Mouse (Mus musculus): Measurements from ENCODE around the gene Tmem200b. TPM values are rescaled to one million over a fixed set of nuclear protein-coding genes. Genes with fewer than 3 reads are reported as not detected.

The Tmem200b gene
- polyA plus RNA-seq, 1 experiment: not detected

GRCm38 (mm10) chr4:131922404-131922803 lies 833 bp downstream of the Tmem200b start:
- Histone ChIP-seq H3K9me3 (replicated peaks; ENCODE audit: control insufficient read depth, insufficient read depth, low read length, poor library complexity, severe bottlenecking) (no peaks in the 10 kb centered on the region), H3K4me3 (ENCODE audit: low read depth, low read length) (peak overlapping the region; percentile 58), H3K4me1 (ENCODE audit: control insufficient read depth, insufficient read depth, low read length) (no peaks in the 10 kb centered on the region), H3K27me3 (ENCODE audit: control insufficient read depth, insufficient read depth, low read length, poor library complexity, severe bottlenecking) (peaks cover 11% of the 10 kb centered on the region), H3K36me3 (ENCODE audit: control insufficient read depth, insufficient read depth, low read length, poor library complexity, severe bottlenecking) (no peaks in the 10 kb centered on the region), H3K27ac (ENCODE audit: insufficient read depth, low read length) (no peak overlapping the region), H3K9ac (ENCODE audit: low read depth, poor library complexity, severe bottlenecking) (peak overlapping the region; percentile 66)
- no peak for TF ChIP-seq EP300 (IDR thresholded peaks at IDR 0.05; ENCODE audit: insufficient read depth, low read depth, low read length)
- TF ChIP-seq POLR2A (IDR thresholded peaks at IDR 0.05; ENCODE audit: insufficient read depth, low read length): no peak
- TF ChIP-seq CTCF (IDR thresholded peaks at IDR 0.05; ENCODE audit: low read depth, low read length): no peak

GRCm38 (mm10) chr4:131924096-131924810 lies 2.7 kb downstream of the Tmem200b start:
- H3K27ac ChIP-seq (ENCODE audit: insufficient read depth, low read length): no peak overlapping the region
- no peak overlapping the region for H3K9ac ChIP-seq (ENCODE audit: low read depth, poor library complexity, severe bottlenecking)
- H3K4me1 ChIP-seq (ENCODE audit: control insufficient read depth, insufficient read depth, low read length): no peaks in the 10 kb centered on the region
- H3K36me3 ChIP-seq (ENCODE audit: control insufficient read depth, insufficient read depth, low read length, poor library complexity, severe bottlenecking): no peaks in the 10 kb centered on the region
- TF ChIP-seq EP300 (IDR thresholded peaks at IDR 0.05; ENCODE audit: insufficient read depth, low read depth, low read length): no peak
- TF ChIP-seq POLR2A (IDR thresholded peaks at IDR 0.05; ENCODE audit: insufficient read depth, low read length): no peak
- TF ChIP-seq CTCF (IDR thresholded peaks at IDR 0.05; ENCODE audit: low read depth, low read length): no peak
- no peaks in the 10 kb centered on the region for H3K9me3 ChIP-seq (replicated peaks; ENCODE audit: control insufficient read depth, insufficient read depth, low read length, poor library complexity, severe bottlenecking)
- H3K27me3 ChIP-seq (ENCODE audit: control insufficient read depth, insufficient read depth, low read length, poor library complexity, severe bottlenecking): peaks cover 11% of the 10 kb centered on the region
- no peak overlapping the region for H3K4me3 ChIP-seq (ENCODE audit: low read depth, low read length)

- Histone ChIP-seq H3K36me3 (ENCODE audit: control insufficient read depth, insufficient read depth, low read length, poor library complexity, severe bottlenecking) (no peaks in the 10 kb centered on the region), H3K27me3 (ENCODE audit: control insufficient read depth, insufficient read depth, low read length, poor library complexity, severe bottlenecking) (no peaks in the 10 kb centered on the region), H3K27ac (ENCODE audit: insufficient read depth, low read length) (no peak overlapping the region), H3K9me3 (replicated peaks; ENCODE audit: control insufficient read depth, insufficient read depth, low read length, poor library complexity, severe bottlenecking) (no peaks in the 10 kb centered on the region), H3K4me1 (ENCODE audit: control insufficient read depth, insufficient read depth, low read length) (no peaks in the 10 kb centered on the region), H3K4me3 (ENCODE audit: low read depth, low read length) (no peak overlapping the region), H3K9ac (ENCODE audit: low read depth, poor library complexity, severe bottlenecking) (no peak overlapping the region)
- no peak for TF ChIP-seq CTCF (IDR thresholded peaks at IDR 0.05; ENCODE audit: low read depth, low read length)
- TF ChIP-seq EP300 (IDR thresholded peaks at IDR 0.05; ENCODE audit: insufficient read depth, low read depth, low read length): no peak
- no peak for TF ChIP-seq POLR2A (IDR thresholded peaks at IDR 0.05; ENCODE audit: insufficient read depth, low read length)
These were observed 7.6 kb downstream of the Tmem200b start for GRCm38 (mm10) chr4:131929146-131929545.

GRCm38 (mm10) chr4:131939459-131939858 lies 17.9 kb downstream of the Tmem200b start:
- Histone ChIP-seq H3K4me1 (ENCODE audit: control insufficient read depth, insufficient read depth, low read length) (peaks cover 3% of the 10 kb centered on the region), H3K27me3 (ENCODE audit: control insufficient read depth, insufficient read depth, low read length, poor library complexity, severe bottlenecking) (no peaks in the 10 kb centered on the region), H3K9ac (ENCODE audit: low read depth, poor library complexity, severe bottlenecking) (no peak overlapping the region), H3K4me3 (ENCODE audit: low read depth, low read length) (no peak overlapping the region), H3K9me3 (replicated peaks; ENCODE audit: control insufficient read depth, insufficient read depth, low read length, poor library complexity, severe bottlenecking) (no peaks in the 10 kb centered on the region), H3K36me3 (ENCODE audit: control insufficient read depth, insufficient read depth, low read length, poor library complexity, severe bottlenecking) (no peaks in the 10 kb centered on the region), H3K27ac (ENCODE audit: insufficient read depth, low read length) (no peak overlapping the region)
- TF ChIP-seq POLR2A (IDR thresholded peaks at IDR 0.05; ENCODE audit: insufficient read depth, low read length) (no peak), EP300 (IDR thresholded peaks at IDR 0.05; ENCODE audit: insufficient read depth, low read depth, low read length) (no peak), CTCF (IDR thresholded peaks at IDR 0.05; ENCODE audit: low read depth, low read length) (no peak)

- Histone ChIP-seq H3K9me3 (replicated peaks; ENCODE audit: control insufficient read depth, insufficient read depth, low read length, poor library complexity, severe bottlenecking) (no peaks in the 10 kb centered on the region), H3K36me3 (ENCODE audit: control insufficient read depth, insufficient read depth, low read length, poor library complexity, severe bottlenecking) (no peaks in the 10 kb centered on the region), H3K9ac (ENCODE audit: low read depth, poor library complexity, severe bottlenecking) (no peak overlapping the region), H3K4me3 (ENCODE audit: low read depth, low read length) (no peak overlapping the region), H3K4me1 (ENCODE audit: control insufficient read depth, insufficient read depth, low read length) (peaks cover 3% of the 10 kb centered on the region), H3K27me3 (ENCODE audit: control insufficient read depth, insufficient read depth, low read length, poor library complexity, severe bottlenecking) (no peaks in the 10 kb centered on the region), H3K27ac (ENCODE audit: insufficient read depth, low read length) (no peak overlapping the region)
- TF ChIP-seq POLR2A (IDR thresholded peaks at IDR 0.05; ENCODE audit: insufficient read depth, low read length) (no peak), CTCF (IDR thresholded peaks at IDR 0.05; ENCODE audit: low read depth, low read length) (no peak), EP300 (IDR thresholded peaks at IDR 0.05; ENCODE audit: insufficient read depth, low read depth, low read length) (no peak)
These were observed 19.3 kb downstream of the Tmem200b start for GRCm38 (mm10) chr4:131940846-131941245.

GRCm38 (mm10) chr4:131947848-131948247 lies 26.3 kb downstream of the Tmem200b start:
- no peaks in the 10 kb centered on the region for H3K9me3 ChIP-seq (replicated peaks; ENCODE audit: control insufficient read depth, insufficient read depth, low read length, poor library complexity, severe bottlenecking)
- H3K4me3 ChIP-seq (ENCODE audit: low read depth, low read length): no peak overlapping the region
- no peak overlapping the region for H3K27ac ChIP-seq (ENCODE audit: insufficient read depth, low read length)
- no peaks in the 10 kb centered on the region for H3K36me3 ChIP-seq (ENCODE audit: control insufficient read depth, insufficient read depth, low read length, poor library complexity, severe bottlenecking)
- H3K27me3 ChIP-seq (ENCODE audit: control insufficient read depth, insufficient read depth, low read length, poor library complexity, severe bottlenecking): no peaks in the 10 kb centered on the region
- no peak overlapping the region for H3K9ac ChIP-seq (ENCODE audit: low read depth, poor library complexity, severe bottlenecking)
- no peaks in the 10 kb centered on the region for H3K4me1 ChIP-seq (ENCODE audit: control insufficient read depth, insufficient read depth, low read length)
- TF ChIP-seq CTCF (IDR thresholded peaks at IDR 0.05; ENCODE audit: low read depth, low read length) (no peak), EP300 (IDR thresholded peaks at IDR 0.05; ENCODE audit: insufficient read depth, low read depth, low read length) (no peak), POLR2A (IDR thresholded peaks at IDR 0.05; ENCODE audit: insufficient read depth, low read length) (no peak)
